Mouse (Mus musculus): ENCODE data around the gene I830077J02Rik.
A peak's percentile ranks its signal among the peaks of the same experiment; 100 is the strongest.
"Not testable (repeated sequence)": the region's sequence is repeated elsewhere in the genome, so short reads cannot be mapped to it uniquely, and the experiment has no call there.

Gene I830077J02Rik

DNA sequence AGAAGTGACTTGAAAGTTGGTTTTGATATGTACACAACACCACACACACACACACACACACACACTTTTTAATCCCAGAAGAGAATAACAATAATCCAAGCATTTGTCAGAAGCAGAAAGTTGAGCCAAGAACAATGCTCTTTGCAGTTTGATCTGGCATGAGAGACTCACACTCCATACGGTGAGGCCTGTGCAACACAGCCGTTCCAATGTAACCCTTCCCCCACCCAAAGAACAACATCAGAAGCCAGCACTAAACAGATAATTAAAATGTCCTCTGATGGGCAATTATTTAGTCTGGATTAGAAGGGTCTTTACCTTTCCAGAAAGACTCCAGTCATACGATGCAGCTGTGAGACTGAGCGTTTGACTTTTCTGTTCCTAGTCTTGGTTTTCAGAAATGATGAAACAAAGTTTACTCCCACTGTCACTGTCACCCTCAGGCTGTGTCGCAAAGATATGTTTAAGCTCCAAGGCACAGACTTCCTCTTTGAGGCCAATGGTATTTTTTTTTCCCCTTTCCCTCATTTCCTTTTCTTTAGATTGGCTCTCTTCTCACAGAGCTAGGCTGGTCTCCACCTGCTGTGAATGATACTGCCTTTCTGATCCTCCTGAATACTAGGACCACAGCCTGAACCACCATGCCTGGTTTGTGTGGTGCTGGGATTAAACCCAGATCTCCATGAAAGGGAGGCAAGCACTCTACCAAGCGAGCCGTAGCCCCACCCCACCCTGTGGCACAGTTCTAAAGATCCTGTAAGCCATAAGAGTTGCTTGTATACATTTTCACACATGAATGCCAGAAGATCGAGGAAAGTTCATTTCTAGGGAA is at the start of gene I830077J02Rik:
I830077J02Rik (minus strand) TSS at position 425 of the 832 bp plus-strand sequence.
- no peak for DNase-seq

GRCm38 (mm10) chr3:105974174-105974573 is 41.7 kb upstream of the I830077J02Rik start:
- no peak for DNase-seq

- no peak for DNase-seq
Measured at GRCm38 (mm10) chr3:105973411-105973810, 40.9 kb upstream of the I830077J02Rik start, which contains the start of gene Ovgp1. Ovgp1 (plus strand) TSS chr3:105973711.

GRCm38 (mm10) chr3:105971831-105972446 is 39.5 kb upstream of the I830077J02Rik start:
- DNase-seq: no peak

DNA sequence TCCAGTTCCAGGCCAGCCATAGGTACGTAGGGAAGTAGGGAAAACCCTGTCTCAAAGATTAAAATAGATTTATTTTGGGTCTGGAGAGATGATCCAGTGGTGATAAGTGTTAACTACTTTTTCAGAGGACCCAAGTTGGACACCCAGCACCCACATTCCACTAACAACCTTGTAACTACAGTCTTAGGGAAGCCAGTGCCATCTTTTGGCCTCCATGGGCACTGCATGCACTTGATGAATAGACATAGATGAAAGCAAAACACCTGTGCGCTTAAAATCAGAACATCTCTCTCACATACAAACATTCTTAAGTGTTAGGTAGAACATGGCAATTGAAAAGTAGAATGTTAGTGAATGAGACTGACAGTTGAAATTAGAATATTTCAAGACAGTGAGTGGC is 28.2 kb upstream of the I830077J02Rik start:
- no peak for DNase-seq

DNA sequence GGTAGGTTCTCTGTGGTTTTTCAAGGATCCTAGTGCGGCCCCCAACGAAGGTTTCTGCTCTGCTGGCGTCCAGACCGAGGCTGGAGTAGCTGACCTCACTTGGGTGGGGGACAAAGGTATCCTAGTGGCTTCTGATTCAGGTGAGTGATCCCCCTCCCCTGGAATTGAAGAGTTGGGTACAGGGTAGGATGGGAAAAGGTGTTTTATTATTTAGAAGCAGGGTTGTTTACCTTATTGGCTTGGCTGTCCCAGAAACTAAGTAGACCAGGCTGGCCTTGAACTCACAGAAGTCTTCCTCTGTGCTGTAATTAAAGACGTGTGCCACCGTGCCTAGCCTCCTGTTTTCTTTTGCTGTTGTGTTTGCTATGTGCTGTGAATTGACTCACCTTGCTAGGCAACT is 27.5 kb upstream of the I830077J02Rik start, which contains the start of gene Atp5f1:
Atp5f1 (minus strand) TSS at position 101 of the 400 bp plus-strand sequence.
- no peak for DNase-seq

DNA sequence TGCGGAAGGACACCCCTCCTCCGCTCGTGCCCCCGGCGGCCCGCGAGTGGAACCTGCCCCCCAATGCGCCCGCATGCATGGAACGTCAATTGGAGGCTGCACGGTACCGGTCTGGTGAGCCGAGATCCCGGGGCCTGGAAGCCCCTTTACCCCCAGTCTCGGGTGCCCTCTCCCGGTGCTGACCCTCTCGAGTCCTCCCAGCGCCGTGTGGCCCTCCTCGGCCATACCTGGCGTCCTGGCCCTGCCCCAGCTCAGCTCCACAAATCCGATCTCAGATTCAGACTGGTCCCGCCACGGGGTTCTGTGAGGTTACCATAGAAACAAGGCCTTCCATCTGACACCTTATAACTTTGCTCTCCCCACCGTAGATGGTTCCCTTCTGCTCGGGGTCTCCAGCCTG is 27.1 kb upstream of the I830077J02Rik start:
- DNase-seq: no peak

GRCm38 (mm10) chr3:105958974-105959580 is 26.6 kb upstream of the I830077J02Rik start, which contains the start of gene Wdr77:
Wdr77 (plus strand) TSS chr3:105959369.
- peak; percentile 95 for DNase-seq

DNA sequence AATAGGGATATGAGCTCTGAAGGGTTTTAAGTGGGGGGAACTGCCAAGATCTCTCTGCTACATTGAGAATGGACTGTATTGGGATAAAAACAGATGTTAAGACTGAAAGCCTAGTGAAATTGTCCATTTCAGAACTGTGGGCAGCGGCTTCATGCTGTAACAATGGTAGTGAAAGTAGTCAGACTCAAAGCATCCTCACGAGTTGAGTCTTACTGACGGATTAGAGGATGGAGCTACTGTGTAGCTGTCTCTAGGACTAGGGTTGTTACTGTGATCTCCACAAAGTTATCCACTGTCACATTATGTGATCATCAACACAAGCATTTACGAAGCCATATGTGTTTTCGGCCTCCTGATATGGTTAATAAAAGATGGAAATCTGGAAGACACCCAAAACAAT is 25.7 kb upstream of the I830077J02Rik start:
- no peak for DNase-seq

DNA sequence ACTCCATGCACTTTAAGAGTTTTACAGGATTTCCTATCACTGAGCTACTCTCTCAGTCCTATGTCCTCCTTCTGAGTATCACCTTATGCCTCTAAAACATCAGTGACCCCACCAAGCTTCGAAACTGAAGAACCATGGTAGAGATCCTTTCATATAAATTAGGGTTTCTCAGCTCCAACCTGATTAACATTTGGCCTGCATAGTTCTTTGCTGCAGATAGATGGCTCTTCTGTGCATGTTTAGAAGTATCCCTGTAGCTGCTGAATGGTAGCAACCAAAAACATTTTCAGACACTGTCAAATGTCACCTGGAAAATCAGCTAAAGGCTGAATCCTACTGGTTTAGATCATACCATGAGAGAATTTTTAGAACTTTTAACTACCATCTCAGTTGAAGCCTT is 24.8 kb upstream of the I830077J02Rik start:
- no peak for DNase-seq

DNA sequence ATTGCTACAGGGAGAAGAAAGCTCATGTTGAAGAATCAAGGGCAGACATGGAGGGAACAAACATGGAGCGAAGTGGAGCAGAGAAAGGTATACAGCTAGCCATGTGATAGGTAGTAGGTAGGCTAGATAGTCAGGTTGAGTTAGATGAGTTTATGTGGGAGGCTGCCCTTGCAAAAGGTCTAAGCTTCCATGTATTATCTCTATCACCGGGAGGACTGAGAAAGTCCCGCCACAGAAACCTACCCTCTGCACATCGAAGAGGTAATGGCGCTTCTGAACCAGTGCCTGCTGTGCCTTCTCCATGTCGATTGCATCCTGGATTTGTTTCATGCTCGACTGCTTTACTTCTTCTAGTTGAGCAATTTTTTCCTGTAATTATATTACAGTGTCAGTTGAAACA is 18.9 kb upstream of the I830077J02Rik start:
- DNase-seq: no peak

DNA sequence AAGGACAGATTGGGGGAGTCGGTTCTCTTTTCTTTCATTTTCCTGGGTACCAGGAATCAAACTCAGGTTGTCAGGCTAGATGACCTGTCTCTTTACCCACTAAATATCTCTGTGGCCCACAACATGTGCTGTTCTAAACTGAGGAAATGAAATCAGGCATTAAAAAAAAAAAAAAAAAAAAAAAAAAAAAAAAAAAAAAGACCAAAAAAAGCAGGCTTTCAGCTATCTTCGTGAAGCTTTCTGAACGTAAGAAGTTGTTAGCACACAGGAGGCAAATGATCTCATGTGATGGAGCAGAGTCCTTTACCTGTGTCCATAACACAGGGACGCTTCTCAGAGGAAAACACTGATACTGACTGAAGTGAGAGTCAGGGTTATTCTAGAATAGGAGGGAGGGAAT is 3.6 kb upstream of the I830077J02Rik start:
- DNase-seq: no peak

- peak; percentile 35 for DNase-seq
Measured at GRCm38 (mm10) chr3:105935033-105935432, 2.6 kb upstream of the I830077J02Rik start.

DNA sequence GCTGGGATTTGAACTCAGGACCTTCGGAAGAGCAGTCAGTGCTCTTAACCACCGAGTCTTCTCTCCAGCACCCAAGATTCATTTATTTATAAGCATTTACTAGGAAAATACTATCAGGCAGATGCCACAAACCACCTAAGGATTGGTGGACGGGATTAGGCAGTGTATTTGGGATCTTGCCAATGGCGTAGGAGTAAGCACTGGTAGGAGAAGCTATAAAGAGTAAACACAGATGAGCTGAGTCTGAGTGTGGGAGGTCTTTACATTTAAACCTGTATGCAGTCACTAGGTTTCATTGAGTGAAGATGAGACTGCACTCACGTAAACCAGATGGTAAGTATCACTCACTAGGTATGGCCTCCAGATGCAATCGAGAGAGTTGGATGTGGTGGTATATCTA is 1.5 kb upstream of the I830077J02Rik start:
- no peak for DNase-seq

DNA sequence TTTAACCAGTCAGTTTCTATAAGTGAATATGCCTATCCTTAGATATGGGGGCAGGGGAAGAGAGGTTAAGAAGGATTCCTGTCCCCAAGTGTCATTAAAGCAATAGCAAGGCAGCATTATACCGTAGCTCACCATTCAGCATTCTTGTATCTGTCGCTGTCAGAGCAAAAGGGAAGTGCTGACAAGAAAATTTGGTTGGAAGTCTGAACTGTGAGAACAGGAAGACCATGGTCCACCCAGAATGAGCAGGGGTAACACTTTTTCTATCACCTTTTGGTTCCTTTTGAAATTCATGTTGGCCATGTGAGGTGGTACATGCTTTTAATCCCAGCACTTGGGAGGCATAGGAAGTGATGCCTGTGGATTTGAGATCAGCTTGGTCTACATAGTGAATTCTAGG is 1.4 kb downstream of the I830077J02Rik start:
- DNase-seq: no peak

- no peak for DNase-seq
Measured at GRCm38 (mm10) chr3:105929821-105930220, 2.6 kb downstream of the I830077J02Rik start.

DNA sequence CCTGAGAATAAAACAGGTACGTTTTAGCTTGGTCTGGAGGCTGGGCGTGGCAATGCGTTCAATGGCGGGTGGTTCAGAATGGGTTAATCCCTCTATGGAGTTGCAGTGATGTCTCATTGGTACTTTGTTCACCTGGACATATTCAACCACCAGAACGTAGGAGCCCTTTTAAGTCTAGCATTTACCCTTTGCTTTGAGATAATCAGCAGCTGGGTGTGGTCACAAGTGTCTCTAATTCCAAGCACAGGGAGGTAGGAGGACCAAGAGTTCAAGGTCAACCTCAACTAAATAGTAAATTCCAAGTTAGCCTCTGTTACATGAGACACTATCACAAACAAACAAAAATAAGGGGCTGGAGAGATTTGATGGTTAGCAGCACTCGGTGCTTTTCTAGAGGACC is 3.7 kb downstream of the I830077J02Rik start:
- DNase-seq: no peak

DNA sequence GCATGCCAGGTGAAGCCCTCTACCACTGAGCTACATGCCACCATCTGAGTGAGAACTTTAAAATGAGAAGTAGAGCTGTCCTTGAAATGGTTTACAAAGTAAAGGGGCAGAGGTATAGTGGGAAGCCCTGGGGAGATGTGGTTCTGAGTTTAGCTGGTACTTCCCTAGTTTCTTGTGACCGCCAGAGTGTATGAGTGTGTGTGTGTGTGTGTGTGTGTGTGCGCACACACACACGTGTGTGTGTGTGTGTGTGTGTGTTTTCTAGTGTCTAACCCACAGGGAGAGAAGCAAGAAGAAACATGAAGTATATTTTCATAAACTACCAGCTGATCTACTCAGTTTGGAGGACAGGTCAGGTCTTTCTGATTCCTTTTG is 4.3 kb downstream of the I830077J02Rik start:
- DNase-seq: no peak

GRCm38 (mm10) chr3:105927561-105928194 is 4.8 kb downstream of the I830077J02Rik start:
- DNase-seq: no peak

- DNase-seq: no peak
Measured at GRCm38 (mm10) chr3:105924616-105925015, 7.8 kb downstream of the I830077J02Rik start.

GRCm38 (mm10) chr3:105921959-105922358 is 10.5 kb downstream of the I830077J02Rik start:
- DNase-seq: no peak

GRCm38 (mm10) chr3:105920743-105921142 is 11.7 kb downstream of the I830077J02Rik start:
- DNase-seq: not testable (repeated sequence)

DNA sequence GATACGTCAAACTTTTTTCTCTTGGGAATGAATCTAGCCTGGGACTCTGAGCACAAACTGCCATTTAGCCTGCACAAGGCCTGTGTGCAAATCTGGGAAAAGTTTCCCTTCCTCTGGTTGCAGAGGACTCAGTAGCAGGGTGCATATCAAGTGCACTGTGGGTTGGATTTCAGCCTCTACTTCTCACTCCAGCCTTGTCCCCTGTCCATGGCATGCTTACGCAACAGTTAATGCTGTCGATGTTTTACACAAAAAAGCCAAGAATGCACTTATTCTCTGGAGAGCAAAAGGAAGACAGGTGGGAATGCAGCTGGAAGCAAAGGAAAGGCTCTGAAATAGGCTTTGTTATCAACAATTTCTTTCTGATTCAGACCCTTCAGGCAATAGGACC is 14.1 kb downstream of the I830077J02Rik start:
- DNase-seq: no peak

All from right cerebral cortex, postnatal 4 days (tissue).